Mouse (Mus musculus) gastrocnemius, adult 18-20 months (tissue): ENCODE data around the gene Nosip. TPM values are rescaled to one million over a fixed set of nuclear protein-coding genes. Genes with fewer than 3 reads are reported as not detected.
"Not testable (repeated sequence)": the region's sequence is repeated elsewhere in the genome, so short reads cannot be mapped to it uniquely, and the experiment has no call there.

ENCODE experiments used
- DNase-seq: peaks from one replicate; pipeline ENCODE4 v3.0.0; 2021; ENCODE audit warnings: low spot score
- long read RNA-seq, 2 experiments: library from polyadenylated mRNA; stranded (forward); transcript quantifications; one replicate each; pipeline ENCODE4 v2.0.0; 2021
- total RNA-seq, 2 experiments: library from RNA; stranded (reverse); gene quantifications; 2 replicates each; pipeline ENCODE4 v1.2.3; 2021

Nosip gene
- 10 to 100 TPM; 27.9 to 28.3 TPM for total RNA-seq
- long read RNA-seq, experiment 1, transcript Nosip-201 (9 exons, 1,814 nt): major isoform, 18 of 21 reads
- long read RNA-seq, experiment 1, partial matches to known transcripts: 0 of 21 reads
- long read RNA-seq, experiment 1, other reads (novel, unspliced or antisense): 1 of 21 reads
- long read RNA-seq, experiment 2, transcript Nosip-201 (9 exons, 1,814 nt): major isoform, 20 of 27 reads
- long read RNA-seq, experiment 2, partial matches to known transcripts: 1 of 27 reads
- long read RNA-seq, experiment 2, other reads (novel, unspliced or antisense): 4 of 27 reads

DNA sequence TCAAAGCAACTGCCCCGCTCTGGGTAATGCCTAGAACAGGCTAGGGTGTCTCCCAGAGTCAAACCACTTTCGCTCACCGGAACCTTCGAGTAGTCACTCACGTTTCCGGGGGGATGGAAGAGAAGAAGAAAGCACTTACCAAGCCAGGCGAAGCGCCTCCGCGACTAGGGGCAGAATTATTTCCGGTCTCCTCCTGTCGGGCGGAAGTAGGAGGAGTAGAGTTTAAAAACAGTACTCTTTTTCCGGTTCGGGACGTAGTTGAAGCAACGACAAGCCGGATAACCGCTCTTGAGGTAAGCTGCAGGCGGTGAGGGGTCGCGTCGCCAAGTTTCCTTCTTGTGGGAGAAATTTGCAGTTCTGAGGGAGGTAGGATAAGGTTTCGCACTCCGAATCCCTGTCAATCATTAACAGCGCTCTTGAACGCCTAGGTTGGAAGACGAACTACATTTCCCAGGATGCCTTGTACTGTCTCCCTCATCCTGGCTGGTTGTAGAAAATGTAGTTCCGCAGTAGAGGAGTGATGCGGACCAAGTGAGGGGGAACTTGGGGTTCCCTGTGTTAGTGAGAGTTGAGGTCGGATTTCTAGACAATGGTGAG lies at the start of gene Nosip, which contains the start of gene Prrg2:
Gene Nosip (plus strand): TSS at position 191 of the 597 bp plus-strand sequence.
Gene Prrg2 (minus strand): TSS at position 439 of the 597 bp plus-strand sequence.
- DNase-seq: peak; percentile 98

DNA sequence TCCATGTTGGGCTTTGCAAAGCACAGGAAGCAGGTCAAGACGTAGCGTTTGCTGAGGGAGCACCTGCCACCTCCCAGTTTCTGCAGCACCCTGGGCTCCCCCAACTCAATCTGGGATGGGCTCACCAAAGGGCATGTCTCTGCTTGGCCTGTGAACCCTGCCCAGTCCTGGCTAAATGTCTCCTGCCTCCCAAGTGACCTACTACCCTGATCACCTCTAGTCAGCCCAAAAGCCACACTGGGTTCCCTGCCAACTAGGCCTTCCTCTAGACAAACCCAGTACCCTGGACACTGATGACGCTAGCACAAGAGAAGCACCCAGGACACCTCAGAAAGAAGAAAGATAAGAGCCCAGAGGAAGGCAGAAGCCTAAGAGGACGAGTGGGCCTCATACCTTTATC lies 49.4 kb upstream of the Nosip start:
- DNase-seq: no peak

DNA sequence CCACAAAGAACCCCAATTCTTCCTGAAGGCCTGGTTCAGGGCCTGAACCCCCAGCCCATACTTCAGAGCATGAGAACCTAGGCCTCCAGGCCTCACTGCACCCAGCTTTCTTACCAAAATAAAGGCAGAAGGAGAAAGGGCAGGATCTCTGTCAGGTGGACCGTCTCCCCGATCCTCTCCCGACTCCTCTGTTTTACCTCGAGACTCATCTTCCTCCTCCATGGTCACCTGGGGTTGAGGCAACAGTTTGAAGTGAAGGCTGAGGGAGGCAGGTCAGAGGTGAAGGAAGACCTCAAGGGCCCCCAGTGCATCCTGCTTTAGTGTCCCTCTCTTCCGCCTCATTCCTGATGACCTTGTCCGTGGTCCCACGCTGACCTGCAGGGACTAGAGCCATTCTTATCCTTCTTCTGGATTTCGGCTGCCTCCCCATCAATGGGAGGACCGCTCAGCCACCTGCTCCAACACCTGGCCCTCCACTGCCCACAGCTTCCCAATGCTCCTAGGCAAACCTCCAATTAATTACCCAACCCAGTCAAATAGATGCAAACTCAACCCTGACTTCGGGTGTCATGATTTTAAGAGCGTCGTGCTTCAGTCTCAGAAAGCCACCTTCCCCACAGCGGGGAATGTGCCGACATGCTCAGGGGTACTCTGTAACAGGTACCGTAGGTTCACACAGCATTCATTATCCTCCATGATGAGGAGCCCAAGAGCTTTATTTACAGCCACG lies 48.7 kb upstream of the Nosip start:
- no peak for DNase-seq

DNA sequence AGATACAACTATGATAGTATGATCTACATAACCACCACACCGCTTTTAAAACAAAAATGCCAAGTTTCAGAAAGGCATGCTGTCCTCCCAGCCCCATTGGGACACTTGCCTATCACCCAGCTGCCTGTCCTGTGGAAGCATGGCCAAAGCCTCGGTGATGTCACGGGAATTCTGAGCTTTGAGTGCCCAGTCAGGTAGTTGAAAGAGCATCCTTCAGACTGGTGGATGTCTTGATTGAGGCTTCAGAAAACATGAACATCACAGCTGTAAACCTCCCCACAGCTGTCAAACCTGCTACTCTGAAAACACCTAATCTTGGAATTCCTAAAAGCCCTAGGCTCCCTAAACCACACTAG lies 48.2 kb upstream of the Nosip start:
- DNase-seq: no peak

DNA sequence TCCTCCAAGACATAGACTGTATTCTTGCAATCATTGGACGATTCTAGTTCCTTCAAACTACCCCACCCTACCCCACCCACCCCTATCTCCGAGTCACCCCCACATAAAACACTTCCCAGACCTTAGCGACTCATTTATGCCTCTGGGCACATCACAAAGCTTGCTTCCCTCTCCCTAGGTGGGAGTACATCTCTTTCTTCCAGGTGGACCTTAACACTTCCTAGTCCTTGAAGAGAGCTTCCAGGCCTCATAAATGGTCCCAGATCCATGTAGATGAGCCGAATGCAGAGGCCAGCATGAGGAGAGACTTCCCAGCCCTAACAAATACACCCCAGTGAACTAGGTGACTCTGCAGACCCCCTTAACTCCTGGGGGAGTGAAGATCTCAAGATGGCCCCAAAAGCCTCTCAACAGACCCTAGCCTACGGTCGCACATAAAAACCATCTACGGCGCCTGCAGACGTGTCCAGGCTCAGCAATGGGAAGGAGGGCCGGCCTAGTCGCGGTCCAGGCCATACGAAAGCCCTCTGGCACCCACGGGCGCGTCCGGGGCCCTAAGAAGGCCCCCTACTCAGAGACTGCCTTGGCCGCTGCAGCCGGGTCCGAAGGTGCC lies 46.8 kb upstream of the Nosip start:
- DNase-seq: no peak

DNA sequence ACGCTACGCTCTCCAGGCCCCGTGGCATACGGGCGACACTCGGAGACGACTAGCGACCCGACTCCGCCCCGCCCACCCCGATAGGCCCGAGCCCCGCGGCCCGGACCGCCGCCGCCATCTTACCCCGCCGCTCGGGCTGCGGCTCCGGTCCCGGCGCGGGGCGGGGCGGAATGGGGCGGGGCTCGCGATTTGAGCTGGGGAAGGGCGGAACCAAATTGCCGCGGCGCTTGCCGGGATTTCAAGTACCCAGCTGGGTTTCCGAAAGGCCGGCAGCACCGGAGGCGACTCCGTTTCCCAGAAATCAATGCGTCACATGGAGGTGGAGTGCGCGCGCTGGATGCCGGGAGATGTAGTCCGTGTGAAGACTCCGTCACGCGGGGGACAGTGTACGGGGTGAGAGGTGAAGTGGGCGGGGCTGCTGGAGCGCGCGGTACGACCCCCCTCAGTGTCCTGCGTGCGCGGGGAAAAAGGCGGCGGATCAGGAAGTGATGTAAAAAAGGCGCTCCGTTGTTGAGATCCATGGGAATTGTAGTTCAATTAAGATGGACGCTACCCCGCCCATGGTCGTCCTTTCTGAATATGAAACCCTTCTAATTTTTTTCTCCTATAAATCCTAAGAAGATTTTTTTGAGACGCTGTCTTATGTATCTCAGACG lies 46.1 kb upstream of the Nosip start, which contains the start of gene Scaf1:
Gene Scaf1 (minus strand): TSS at position 407 of the 656 bp plus-strand sequence.
- peak; percentile 100 for DNase-seq

DNA sequence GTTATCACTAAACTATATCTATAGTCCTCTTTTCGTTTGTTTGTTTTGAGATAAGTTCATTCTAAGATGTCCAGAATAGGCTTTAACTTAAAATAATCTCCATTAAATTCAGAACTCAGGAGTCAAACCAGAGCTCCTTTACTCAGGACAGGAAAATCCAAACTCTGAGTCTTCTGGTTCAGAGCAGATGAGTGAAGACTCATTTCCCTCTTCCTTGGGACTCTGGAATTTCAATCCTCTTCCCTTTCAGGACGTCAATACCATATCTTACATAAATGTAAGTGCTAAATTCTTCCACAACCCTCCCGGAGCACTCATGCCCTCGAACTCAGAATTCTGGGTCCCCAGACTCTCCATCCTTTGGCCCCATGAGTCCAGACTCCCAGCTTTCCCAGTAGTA lies 45.5 kb upstream of the Nosip start:
- DNase-seq: no peak

DNA sequence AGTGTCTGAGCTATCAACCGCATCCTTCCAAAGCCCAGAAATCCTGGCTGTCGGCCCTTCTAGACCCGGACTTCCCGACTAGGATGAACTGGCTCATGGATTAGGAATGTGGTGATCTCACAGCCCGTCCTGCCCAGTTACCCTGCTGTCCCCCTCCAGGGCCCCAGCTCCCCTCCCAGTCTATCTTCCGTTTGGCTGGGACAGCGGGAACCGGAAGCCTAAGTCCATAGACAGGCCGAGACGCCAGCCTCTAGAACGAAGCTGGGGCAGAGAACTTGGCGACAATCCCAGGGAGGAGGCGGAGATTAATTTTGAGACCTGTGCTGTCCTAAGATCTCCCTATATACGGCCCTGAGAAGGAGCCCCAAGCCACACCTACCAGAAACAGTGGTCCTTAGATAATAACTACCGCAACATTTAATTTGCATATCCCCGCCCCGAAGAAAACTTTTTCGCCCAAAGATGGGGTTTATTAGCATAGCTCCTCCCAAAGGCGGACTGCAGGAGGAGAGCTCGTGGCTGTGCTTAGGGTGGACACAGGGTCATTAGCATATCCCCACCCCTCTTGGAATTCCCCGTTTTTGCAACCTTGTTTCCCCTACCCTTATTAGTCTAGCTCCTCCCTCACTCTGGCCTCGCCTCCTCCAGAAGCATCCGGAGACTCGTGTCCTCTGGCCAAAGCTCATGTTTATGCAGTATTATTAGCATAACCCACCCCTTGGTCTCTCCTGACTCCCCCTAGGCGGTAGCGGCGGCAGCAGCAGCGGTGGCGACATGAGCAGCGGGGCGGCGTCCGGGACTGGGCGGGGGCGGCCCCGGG lies 44.8 kb upstream of the Nosip start, which contains the start of gene Rras:
Gene Rras (plus strand): TSS at position 720 of the 820 bp plus-strand sequence.
- DNase-seq: peak; percentile 98

DNA sequence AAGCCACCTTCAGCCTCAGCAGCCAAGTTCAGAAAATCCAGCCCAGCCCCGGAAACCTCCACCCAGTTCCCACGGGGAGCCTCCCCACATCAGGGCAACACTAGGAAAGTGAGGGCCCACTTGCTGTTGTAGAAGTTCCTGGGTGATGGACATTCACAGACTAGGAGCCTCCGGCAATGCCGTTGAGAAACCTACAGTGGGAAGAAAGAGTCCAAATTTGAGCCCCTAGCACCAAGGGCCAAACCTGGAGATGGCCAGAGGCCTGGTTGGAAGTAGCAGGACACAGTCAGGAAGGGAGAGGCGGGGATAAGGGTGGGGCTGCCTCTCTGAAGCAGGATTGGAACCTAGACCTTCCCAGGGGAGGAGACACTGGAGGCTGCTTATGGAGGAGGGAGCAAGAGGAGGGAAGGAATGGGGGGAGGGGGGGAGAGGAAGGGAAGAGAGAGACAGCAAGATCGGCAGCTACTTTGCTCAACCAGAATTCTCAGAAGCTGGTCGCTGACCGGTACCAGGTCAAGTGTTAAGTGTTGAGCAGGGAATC lies 43.1 kb upstream of the Nosip start:
- peak; percentile 85 for DNase-seq

DNA sequence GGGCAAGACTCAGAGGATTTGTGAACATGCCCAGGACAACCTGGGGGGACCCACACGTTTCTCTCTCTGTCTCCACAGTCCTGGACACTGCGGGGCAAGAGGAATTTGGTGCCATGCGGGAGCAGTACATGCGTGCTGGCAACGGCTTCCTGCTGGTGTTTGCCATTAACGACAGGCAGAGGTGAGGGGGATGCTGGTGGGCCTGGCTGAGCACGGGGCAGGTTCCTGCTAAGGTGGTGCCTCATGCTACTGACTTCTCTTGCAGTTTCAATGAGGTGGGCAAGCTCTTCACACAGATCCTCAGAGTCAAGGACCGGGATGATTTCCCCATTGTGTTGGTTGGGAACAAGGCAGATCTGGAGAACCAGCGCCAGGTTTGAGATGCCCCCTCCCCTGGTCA lies 42.0 kb upstream of the Nosip start:
- DNase-seq: no peak

DNA sequence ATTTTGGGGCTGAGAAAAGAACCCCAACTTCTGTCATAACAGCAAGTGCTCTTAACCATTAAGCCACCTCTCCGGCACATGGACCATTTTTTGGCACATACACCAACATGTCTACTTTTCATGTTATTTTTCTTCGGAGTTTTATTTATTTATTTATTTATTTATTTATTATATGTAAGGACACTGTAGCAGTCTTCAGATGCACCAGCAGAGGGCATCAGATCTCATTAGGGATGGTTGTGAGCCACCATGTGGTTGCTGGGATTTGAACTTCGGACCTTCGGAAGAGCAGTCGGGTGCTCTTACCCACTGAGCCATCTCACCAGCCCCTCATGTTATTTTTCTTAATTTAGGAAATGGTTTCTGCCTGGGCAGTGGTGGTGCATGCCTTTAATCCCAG lies 38.5 kb upstream of the Nosip start:
- DNase-seq: not testable (repeated sequence)

DNA sequence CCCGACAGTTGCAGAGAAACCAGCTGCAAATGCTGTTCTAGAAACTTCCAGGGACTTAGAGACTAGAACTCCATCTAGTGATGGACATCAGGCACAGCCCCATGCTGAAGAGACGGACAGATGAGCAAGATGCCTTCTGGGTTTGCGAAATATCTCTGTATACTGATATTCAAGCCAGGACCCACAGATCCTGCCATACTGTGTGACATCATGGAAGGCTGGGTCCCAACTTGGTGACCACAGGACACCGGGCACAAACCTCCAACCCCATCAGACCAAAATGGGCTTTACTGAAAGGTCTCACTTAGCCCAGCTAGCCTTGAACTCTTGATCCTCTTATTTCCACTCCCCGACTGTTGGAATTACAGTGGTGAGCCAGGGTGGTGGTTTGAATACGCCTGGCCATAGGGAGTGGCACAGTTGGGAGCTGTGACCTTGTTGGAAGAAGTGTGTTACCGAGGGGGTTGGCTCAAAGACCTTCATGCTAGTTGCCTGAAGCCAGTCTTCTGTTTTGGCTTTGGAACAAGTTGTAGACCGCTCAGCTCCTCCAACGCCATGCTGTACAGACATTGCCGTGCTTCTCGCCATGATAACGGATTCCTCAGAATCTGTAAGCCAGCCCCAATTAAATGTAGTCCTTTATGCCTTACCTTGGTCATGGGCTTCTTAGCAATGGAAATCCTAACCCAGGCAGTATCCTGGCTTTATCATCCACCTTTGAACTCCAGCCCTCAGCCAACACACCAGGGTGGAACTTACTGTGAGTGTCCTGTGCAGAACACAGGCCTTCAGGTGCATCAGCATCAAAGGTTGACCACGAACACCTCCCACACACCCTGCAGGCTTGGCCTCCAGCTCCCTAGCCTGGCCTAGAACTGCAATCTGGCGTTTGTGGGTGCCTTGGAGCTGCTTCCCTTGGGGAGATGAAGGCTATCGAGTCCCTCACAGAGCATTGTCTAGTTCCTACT lies 37.7 kb upstream of the Nosip start:
- DNase-seq: no peak

DNA sequence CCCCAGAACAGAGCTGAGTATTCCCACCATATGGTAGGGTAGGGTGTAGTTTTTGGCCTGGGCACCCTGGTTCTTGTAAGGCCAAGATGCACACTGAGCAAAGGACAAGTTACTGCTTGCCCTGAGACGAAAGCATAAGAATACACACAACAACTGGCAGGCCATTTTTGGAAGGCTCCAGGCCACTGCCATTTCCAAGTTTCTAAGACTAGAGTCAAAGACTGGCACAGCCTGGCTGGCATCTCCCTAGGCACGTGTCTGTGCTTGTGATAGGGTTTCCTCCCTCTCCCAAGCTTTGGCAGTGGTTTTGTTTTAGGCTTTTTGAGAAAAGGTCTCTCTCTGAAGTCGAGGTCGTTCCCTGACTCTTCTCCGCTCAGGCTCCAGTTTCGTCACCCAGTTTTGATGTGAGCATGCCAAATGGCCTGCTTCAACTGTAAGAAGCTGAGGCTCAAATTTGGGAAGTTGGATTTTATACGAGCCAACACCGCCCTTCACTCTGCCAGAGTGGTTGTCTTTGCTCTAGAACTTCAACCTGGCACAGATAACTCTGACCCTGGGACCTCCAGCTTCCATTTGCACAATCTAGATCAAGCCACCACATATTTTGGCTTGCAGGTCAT lies 36.5 kb upstream of the Nosip start:
- peak; percentile 69 for DNase-seq

DNA sequence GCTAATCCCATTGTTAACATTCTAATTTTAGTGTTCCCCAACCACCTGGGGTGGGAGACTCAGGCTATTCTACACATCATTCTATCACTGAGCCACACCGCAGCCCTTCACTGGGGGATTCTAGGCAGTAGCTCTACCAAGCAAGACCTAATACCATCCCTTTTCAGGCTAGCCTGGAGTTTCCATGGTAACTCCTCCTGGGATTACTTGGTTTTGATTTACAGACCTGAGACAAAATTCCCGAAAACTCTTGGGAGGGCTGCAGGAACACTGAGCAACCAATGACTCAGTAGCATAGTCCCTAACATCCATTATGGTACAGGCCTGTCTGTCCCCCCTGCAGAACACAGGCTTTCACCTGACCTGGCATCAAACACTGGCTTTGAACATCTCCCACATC lies 36.0 kb upstream of the Nosip start:
- no peak for DNase-seq

DNA sequence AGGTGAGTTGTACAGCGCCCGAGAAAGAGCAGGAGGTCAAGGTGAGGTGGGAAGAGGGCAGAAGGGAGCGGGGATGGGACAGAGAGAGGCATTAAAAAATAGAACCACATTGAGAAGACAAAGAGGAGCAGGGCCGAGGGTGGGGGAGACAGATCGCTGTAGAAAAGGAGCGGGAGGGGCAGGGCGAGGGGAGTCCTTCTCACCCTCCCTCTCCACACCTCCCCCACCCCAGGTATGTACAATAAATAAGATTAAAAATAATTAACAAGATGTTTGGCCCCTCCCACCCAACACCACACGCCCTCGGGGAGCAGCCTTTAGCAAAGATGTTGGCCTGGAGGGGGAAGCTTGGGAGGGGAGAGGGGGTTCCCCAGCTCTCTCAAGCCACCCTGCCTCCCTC lies 34.5 kb upstream of the Nosip start:
- no peak for DNase-seq

DNA sequence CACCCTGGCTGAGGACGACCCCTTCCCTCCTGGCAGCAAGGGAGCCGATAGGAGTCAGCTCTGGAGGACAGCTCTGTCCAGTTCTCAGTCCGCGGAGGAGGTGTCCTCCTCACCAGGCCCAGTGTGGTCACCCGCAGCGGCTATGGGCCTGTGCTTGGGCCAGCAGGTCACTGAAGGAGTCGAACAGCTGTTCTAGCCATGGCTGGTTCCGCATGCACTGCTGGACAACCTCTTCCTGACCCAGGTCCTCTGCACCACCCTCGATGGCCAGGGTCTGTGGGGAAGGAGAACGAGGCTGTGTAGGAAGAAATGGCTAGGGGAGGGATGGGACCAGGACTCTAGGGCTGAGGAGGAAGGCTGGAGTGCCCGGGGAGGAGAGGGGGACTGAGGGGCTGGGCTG lies 33.9 kb upstream of the Nosip start:
- no peak for DNase-seq

DNA sequence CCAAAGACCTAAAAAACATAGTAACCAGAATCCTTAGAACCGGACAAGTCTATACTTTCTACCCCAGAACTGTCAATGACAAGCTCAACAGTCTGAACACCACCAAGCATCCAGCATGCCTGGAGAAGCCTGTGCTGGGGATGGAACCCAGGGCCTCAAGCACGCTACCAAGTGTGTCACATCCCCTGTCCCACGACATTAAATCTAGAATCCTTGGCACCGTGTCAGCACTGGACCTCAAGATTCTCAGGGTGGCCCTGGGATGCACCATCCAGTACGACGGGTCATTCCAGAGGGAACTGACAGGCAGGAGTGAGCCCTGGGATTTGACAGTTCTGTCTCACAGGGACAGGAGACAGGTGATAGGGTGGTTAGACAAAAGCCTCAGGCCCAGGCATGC lies 32.2 kb upstream of the Nosip start:
- no peak for DNase-seq

DNA sequence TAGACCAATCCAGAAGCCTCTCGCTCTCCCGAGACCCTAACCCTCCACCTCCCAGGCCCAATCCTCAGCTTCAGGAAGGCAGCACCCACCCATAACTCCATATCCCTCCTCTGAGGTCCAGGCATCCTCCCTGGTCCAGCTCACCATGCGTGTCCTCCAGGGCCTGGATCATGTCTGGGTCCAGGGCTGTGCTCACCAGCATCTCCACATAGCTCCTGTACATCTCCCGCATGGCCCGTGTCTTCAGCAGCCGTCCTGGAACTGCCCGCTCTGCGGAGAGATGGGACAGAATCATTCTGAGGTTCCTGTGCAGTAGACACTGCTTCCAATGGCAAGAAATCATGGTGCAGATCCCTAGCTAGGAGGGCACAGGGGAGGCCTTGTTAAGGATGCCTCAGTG lies 31.4 kb upstream of the Nosip start:
- DNase-seq: no peak
